Mouse (Mus musculus) cerebellum, adult 8-10 months (tissue): ENCODE results near the gene Pald1.

Source experiments
- DNase-seq: peaks from one replicate; pipeline ENCODE4 v3.0.0; 2022

The Pald1 gene

GRCm38 (mm10) chr10:61273844-61274215 lies 109.5 kb downstream of the Pald1 start:
- no peak for DNase-seq

- no peak for DNase-seq
These were observed 110.1 kb downstream of the Pald1 start, which contains the start of gene Adamts14 for GRCm38 (mm10) chr10:61273081-61273843. Adamts14 (minus strand) TSS chr10:61273438.

- no peak for DNase-seq
These were observed 110.7 kb downstream of the Pald1 start for GRCm38 (mm10) chr10:61272631-61273030.

DNA sequence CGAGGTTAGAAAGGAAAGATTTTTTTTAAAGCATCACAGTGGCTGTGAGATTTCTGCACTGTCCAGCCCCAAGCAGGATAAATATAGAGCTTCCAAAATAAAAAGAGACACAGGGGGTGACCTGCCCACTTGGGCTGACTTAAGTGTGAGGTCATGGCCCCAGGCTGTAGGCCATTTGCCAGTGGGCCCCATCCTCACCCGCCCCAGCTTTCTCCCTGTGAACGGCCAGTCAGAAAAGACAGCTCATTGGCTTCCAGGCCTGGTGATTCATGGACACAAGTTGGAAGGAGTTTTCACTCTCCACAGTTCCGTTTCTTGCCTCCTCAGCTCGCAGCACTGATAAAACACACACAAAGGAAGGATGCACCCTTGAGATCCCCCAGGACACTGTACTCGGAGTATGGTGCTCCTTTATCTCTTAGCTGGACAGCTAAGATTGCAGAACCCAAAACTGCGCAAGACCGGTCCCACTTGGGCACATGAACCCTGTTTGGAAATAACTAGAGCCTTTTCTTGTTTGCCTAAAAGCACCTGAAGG lies 111.2 kb downstream of the Pald1 start:
- no peak for DNase-seq
